Mouse (Mus musculus): Measurements from ENCODE around the gene Pmepa1.

Gene Pmepa1

DNA sequence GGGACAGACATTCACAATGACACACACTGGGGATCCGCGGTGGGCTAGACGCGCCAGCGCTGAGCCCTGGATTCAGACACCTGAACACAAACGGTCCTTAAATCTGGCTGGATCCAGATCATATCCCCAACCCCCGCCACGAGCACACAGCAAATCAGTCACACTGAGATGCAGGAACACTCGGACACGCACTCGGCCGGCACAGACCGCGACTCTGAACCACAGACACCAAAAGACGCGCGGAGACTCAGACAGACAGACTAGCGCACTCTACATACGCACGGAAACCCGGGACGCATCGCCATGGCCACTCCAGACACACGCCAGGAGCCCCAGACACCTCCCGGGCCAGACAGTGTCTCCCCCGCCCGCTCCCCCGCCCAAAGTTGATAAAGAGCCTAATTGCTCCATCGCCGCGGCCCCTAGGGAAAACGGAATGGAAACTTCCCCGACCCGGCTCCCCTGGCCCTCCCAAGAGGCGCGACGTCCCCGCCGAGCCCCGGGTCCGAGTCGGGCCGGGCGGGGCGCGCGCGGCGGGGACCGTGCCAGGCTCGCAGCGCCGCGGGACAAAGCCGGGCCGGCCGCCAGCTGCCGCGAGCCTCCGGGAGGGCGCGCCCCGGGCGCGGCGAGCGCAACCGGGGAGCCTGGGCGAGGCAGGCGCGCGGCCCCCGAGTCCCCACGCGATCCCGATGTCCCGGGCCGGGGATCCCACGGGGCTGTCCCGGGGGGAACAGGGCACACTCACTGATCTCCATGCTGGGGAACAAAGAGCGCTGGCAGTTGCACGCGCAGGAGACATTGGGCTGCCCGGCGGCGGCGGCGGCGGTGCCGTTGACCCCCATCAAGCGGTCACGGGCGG is 761 bp downstream of the Pmepa1 start:
- peak; percentile 45 to 77 for DNase-seq

DNA sequence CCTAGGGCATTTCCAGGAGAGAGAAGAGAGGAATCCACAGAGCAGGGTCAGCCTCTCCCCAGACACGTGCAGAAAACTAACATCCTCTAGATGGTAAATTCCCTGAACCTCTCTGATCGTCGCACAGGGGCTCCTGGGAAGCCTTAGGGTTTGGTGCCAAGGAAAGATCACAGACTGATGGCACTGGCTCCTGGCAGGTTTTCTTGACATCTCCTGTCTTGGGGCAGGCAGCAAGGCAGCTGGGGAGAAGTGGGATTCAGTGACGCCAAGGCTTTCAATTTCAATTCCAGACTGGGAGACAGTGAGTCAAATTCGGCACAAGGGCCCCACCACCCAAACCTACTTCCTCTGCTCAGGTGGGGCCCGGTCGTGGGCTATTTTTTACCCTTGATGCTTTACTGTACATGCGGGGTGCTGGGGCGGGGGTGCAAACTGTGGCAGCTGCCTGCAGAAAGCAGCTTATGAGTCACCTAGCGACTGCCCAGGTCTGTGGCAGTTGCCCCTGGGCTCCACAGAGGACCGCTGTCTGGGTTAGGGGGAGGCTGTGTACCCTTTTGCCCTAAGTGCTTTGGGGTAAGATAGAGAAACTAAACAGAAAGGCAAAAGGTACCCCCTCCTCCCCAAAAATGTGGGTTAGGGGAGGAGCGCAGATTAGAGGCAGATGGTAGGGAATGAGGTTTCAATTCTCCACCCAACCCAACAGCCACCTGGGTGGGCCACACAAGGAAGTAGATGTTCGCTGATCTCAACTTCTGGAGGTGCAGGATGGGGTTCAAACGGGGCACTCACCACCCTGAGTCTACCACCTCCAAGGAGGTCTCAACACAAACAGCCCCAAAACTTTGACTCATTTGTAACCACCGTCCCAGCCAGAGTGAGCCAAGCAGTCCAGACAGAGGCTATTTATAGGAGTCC is 1.6 kb downstream of the Pmepa1 start:
- DNase-seq: no peak

DNA sequence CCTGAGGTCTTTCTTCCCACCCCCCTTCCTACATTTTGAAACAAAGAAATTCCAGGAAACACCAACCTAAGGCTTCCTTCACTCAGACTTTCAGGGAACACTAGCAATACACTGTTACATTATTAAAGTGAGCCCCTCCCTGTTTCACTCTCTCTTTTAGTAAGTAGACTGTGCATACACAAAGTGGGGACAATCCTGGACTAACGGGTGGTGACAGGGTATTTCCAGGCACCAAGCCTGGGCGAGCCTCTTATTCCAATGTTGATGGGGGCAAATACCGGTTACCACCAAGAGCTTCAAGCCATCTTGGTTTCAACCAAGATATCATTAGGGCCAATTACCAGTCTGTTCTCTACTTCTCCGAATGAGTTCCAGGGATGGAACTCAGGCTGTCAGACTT is 2.4 kb downstream of the Pmepa1 start:
- no peak for DNase-seq

DNA sequence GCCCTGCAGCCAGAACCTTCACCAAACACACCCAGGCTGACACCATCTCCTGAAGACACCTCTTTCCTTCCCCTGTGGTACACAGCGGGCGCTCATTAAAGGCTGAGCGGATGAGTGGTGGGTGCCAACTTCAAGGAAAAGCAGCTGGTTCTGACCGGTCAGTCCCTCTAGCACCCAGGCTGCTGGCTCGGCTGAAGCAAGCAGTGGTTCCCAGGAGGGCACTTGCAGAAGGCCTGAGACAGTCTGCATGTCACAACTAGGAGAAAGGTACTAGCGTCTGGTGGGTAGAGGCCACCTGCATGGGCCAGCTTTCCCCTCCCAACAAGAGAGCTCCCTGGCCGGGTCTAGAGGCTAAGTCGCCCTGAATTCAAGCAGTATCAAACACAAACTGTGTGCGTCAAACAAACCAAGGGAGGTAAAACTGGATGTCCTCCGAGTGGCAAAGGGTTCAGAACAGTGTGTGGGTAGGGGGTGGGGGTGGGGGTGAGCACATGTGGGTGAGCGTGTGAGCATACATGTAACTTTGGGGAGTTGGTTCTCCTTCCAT is 3.9 kb downstream of the Pmepa1 start:
- DNase-seq: no peak

DNA sequence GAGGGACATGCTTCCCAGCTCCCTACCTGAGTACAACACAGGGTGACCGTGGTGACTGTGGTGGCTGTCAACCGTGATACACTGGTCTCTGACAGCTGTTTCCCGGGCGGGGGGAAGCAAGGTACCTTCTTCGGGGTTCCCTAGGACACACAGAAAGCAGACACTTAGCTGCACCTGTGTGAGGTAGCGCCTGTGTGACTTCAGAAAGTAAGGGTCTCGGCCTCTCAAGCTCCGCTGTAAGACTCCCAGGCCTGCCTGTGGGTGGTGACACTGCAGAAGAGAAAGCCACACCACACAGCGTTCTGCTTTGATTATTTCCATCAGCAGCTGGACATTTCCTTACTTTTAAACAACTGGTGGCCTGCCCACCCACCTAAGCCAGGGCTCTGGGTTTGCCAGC is 4.8 kb downstream of the Pmepa1 start:
- DNase-seq: no peak

DNA sequence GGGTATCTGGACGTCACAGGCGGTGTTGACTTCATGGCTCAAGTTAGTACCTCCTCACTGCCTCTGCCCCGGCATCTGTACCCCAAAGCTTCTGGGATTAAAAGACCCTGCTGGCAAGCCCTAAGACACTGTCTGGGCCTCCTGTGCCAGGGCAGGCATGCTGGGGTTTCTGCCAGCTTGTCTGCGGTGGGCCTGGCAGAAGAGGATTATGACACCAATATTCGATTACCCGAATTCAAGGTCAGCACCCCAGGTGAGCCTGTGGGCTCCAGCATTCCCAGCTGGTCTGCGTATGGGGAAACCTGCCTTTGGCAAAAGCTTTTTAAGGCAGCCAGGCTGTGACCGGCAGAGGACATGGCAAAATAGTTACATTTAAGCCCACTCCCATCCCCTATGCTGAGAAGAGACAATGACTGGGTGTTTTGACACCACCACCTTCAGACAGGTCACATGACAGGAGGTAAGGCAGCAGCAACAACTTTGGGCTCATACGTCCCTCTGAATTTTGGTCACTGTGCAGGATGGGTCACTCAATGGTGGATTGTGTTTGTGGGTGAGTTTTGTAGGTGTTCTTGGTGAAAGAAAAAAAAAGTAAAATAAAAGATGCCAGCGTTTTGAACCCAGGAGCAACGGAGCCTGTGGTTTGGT is 5.6 kb downstream of the Pmepa1 start:
- no peak for DNase-seq

DNA sequence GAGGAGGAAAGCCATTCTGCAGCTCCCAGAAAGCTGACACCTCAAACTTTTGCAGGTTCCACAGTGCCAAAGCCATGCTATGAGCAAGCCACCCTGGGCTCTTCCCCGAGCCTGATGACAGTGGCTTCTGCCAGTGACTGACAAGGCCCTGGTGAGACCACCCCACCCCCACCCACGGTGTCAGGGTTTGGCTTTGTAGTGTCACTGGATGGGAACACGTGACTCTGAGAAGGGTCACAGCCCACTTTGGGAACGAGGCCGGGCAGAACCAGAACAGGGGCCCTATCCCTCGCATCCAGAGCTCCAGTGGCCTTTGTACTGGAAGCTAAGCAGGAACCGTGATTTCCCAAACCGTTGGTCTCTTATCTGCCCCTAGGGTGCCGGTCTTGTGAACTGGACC is 6.1 kb downstream of the Pmepa1 start:
- DNase-seq: no peak

DNA sequence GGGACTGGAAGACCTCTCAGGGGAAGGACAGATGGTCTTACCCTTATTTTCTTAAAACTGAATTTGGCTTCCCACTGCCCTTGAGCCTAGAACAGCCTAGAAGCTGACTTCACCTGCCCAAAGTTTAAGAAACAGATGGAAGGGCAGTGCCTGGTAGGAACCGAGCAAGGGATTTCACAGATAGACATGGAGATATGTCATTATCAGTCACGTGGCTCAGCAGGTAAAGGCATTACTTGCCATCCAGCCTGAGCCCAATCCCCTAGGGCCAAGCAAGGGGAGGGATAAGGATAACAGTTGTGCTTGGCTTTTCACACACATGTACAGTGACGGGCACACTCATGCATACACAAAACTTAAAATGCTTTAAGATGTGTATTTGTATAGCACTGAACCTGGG is 8.8 kb downstream of the Pmepa1 start:
- no peak for DNase-seq

DNA sequence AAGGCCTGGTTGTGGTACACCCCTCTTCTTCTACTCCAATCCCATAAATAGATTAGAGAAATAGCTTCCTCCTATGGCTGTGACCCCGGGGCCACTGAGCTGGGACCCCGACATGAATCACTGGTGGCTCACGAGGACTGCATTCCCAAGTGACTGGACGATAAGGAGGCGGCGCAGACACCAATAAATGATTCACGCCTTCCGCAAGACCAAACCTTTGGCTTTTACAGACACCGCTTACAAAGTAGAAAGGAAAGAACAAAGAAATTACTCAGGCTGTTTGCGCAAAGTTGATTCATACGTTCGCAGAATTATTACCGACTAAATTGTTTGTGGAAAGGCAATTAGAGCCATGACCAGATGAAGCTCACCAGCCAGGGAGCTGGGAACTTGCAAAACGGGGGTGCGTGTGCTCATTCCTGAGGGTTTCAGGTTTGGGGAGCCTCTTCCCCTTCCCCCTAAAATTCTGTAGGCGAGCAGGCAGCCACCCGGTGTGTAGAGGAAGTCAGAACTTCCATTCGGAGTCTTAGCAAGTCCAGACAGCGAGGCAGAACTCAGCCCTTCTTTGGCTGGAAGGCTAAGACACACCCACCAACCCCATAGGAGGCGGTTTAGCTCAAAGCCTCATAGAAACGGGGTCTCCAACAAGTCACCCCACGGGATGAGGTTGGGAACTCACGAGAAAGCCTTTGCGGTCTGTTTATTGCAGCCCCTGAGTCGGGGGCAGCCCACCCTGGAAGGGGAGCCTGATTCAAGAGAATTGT is 9.8 kb downstream of the Pmepa1 start:
- DNase-seq: no peak

DNA sequence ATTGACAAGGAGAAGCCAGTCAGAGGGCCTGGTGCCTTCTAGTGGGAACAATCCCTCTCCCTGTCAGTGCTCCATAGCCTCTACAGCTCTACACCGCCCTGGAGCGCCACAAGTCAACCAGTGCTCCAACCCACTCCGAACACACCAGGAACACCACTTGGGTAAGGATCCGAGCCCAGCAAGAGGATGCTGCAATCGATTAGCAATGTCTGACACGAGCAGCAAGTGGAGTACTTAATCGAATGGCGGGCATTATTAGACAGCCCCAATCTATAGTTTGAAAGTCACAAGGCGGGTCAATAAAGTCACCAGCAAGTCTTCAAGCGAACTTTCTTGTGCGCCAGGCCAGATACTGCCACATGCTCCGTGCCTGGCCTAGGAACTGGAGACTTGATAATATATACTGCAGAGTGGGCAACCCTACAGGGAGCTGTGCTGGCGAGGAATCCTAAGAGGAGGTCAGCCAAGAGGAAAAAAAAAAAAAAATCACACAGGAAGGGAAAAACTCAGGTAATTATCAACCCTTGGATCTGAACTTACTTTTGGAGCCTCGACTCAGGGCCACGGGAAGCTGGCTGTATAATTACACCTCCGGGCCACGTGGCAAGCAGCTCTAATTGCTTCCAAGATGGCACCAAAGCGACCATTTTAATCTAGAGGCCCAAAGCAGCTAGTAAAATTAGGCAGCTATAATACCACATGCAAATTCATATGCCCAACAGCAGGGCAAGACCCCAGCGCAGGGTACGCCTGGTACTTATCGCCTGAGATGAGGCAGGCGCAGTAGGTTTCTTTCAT is 10.7 kb downstream of the Pmepa1 start:
- no peak for DNase-seq

DNA sequence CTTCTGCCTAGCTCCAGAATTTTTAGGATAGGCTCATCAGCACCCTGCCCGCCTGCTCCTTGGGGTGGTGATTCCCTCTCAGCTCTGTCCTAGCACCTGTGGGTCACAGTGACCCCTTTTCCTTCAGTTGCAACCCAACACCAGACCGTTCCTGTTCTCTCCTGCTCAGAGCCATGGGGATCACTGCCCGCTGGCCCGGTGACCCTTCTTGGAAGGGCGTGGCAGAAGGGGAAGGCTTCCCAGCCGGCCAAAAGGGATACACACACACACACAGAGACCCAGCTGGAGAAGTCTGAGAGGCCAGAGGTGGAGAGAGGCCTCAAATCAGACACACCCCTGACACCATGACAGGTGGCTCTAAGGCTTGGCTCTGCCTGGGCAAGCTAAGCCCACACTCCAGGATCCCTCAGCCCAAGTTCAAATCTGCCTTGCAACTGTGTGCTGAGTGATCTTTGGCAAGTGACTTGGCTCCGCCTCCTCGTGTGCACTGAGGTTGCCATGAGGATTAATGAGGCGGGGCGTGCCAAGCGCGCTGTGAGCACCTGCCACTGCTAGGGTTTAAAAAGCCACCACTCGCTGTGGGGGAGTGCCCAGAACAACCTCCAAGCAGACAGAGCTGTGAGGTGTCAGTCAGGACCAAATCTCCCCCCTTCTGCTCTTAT is 11.7 kb downstream of the Pmepa1 start:
- peak; percentile 88 to 89 for DNase-seq

DNA sequence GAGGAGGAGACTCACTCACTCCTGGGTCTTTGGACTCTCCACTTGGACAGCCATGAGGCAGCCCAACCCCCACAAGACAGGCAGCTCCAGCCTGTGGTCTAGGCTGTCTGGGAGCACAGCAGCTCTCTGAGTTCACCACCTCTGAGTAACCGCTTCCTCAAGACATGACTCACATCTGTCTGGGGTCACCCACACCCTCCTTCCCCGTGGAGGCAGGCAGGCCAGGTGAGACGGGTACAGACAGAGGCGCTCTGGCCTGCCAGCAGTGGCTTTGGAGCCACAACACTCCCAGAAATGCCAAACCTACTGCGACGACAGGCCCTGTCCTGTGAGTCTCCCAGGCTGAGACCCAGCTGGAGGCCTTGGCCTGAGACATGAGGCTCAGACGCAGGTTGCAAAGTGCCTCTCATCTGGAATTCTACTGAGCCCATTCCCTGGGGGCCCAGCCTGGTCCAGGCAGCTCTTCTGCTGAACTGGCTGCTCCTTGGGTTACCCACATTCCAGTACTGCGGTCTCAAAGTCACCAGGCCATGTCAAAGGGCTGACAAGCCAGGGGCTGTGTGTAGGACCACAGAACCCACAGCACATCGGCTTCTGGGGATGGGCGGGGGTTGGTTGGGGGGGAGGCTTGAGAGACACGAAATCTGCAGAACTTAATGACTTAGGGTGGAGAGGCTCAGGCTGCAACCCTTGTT is 12.6 kb downstream of the Pmepa1 start:
- peak; percentile 81 to 84 for DNase-seq

DNA sequence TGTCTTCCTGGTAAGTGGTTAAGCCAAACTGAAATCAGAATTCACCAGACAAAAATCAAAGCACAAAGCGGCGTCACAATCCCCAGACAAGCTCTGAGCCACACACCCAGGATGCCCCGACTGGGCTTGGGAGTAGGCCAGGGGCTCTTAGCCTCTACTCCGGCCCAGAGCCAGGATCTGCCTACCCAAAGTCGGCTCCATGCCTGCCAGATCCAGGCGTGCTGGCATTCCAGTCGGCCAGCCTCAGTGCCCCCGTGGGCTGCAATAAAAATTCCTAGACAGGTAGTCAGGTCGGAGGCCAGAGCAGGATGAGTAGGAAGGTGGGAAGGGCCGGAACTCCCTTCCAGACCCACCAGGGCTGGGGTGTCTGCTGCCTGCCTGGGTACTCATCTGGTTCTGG is 14.8 kb downstream of the Pmepa1 start:
- peak; percentile 72 to 75 for DNase-seq

DNA sequence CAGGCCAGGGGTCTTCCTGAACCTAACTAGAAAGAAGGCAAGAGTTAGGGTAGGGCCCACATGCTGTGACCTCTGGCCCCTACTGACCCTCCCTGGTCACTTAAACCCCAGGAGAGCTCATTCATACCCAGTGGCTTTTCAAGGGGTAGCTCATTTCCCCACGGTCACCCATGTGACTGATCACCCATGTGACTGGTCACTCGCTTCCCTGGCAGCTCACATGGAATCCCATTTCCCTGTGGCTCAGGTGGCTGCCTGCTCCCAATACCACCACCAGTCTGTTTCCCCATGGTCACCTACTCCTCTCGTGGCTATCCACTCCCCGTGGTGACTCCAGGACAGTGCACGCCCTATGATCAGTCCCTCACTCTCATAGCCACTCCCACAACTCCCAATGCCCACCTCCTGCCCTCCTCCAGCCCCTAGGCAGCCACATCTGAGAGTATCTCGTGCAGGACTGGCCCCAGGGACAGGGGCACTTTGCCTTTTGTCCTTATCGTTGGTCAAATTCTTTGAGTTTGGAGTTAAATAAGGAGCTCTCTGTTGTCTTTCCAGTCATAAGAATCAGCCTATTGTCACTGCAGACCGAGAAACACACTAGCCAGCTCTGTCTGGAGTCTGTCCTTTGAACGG is 17.8 kb downstream of the Pmepa1 start:
- DNase-seq: peak in 1 of 2 experiments; percentile 54

DNA sequence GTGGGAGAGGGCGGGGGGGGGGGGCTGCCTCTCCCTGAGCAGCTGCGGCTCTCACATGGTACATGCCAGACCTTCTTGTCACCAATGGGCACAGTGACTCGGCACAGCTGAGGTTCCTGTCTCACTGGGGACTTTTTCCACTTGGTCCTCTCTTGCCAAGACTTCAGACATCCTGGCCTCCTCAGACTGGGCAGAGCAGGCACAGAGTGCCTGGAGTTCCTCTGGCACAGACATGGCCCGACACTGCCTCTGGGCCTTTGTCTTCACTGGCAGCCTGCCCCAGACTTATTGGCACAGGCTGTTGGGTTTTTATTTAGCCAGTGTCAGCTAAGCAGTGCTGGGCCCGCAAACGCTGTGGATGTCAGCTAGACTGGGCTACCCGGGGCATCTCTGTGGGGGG is 18.7 kb downstream of the Pmepa1 start:
- DNase-seq: peak; percentile 93 to 94

DNA sequence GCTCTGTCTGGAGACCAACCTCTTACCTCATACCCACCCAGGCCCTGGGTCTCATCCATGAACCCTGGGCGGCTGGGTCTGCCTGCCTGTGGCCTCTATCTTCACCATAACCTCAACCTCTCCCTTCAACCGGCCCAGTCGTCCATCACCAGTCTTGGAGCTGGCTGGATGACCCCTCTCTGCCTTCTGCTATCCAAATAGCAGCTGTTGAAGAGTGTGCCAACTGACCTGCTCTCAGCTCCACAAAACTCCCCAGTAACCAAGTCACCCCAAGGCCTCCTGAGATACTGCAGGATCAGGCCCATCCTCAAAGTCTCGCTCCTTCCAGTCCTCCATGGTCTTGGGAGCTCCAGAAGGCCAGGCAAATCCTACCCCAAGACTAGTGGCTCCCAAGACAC is 19.8 kb downstream of the Pmepa1 start:
- no peak for DNase-seq

DNA sequence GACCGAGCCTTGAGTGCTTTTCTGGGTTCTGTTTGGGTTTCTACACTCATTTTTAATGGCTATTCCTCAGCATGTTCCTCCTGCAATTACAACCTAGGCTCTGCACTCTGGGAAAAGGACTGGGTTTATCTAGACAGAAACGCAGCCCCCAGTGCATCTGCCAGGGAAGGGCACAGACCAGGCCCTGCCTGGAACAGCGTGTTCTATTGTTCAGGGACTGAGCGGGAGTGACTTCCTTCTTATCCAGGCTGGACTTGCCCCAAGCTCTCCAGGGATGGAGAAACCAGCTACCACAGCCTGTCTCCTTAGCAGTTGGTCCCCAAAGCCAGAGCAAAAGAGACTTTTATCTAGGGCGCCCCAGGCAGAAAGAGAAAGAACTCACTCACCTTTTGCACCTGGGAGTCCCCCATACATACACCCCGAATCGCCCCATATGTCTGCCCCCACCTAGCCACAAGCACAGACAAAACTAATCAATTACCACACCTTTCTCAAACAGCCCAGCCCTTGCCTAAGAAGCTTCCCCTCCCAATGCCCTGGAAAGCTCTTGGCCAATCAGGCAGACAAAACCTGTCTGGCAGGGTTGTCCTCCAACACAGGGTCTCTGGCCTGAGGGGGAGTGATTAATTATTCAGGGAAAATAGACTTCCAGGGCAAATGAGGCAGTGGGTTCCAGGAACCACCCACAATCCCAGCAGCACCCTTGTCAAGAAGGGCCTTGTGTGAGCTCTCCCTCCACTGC is 20.4 kb downstream of the Pmepa1 start:
- DNase-seq: no peak

DNA sequence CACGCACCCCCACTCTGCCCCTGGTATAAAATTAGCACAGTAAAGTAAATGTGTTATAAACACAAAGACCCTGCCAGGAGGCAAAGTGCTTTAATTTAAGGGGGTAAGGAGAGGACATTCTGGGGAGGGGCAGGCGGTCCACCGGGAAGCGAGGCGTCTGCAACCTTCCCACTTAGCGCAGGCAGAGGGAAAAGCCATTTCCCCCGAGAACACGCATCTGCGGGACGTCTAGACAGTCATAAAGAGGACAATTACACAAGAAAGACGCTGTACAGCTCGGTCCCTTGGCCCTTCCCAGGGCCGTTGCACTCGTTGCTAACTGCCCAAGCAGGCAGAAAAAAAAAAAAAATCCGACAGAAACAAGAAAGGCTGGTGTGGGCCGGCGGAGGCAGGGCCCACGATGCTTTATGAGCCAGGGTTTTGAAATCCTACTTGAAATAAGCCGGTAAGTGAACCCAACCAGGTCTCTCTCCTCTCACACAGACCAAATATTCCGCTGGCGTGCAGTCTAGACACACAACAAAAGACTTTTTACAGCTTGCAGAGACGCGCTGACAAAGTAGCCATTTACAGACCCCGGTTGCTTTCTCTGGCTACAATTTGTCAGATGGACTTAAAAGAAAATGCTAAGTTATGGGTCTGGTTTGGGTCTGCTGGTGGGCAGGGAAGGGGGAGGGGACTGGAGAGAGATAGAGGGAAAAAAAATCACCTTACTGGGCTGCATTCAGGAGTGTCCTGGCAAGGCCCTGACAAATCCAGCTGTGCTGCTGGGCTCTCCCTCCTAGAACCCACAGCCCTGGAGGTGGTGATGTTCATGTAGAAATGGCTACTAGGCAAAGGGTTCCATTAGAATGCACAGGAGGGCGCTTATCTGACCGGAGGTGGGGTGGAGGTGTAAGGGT is 22.3 kb downstream of the Pmepa1 start:
- peak; percentile 74 to 84 for DNase-seq
